Mouse (Mus musculus) CD4-positive, CD25-positive, alpha-beta regulatory T cell, adult 2 months (primary cell): Measurements from ENCODE around the gene Lbx2.
A peak's percentile ranks its signal among the peaks of the same experiment; 100 is the strongest.

Experiments used
- DNase-seq: peaks from one replicate; pipeline ENCODE4 v3.0.0-alpha.2; 2012; ENCODE audit warnings: low read depth, low spot score

Lbx2 gene

DNA sequence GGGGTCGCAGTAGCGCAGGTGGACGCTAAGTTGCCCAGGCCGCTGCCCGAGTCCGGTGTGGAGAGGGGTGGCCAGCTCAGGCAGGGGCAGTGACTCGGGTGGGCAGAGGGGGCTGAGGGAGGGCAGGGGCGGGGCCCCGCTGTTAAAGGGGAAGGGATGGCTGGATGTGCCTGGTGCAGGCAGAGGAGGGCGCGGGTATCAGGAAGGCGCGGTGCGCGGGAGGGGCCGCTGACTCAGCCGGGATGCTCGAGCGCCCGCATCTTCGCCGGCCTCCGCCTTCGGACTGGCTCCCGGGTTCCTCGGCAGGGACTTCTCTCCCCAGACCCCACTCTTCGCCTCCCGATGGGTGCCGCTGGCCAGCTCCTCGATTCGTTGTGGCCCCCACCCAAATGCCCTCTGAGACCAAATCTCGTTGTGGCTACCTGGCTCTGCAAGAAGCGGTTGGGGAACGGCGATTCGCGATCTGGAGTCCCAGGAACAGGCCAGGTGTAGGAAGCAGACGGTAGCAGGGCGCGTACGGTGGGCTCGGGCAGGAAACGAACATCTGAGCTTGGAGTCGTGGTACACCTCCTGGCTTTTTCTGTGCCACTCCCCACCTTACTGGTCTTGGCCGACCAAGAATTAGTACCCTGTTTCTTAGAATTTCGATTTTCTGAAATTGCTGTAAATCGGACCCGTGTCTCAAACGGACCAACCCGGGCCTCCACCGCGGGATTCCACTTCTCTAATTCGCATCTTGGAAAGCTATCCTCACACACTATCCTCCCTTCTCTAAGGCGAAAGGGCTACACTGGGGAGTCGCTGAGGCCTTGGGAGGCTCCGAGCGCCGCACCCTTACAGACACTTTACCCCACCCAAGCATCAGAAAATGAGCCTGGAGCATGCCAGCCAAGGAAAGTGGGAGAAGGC lies 15.6 kb upstream of the Lbx2 start:
- DNase-seq = peak; percentile 47

DNA sequence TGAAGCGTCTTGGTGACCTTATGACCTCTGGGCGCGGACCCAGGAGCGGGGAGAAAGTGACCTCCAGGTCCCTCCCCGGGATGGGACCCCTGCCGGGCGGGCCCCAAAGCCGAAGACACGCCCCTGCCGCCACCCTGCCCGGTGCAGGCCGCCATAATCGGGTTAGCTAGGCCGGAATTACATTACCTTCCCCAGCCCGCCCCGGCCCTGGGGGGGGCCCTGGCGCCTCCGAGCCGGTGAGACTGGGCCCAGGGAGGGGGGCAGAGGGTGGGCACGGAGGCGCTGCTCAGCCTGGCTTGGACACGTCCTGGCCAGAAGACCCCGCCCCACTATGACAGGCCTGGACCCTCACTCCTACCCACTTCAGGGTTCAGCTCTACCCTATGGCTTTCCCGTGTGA lies 14.9 kb upstream of the Lbx2 start:
- DNase-seq = no peak

DNA sequence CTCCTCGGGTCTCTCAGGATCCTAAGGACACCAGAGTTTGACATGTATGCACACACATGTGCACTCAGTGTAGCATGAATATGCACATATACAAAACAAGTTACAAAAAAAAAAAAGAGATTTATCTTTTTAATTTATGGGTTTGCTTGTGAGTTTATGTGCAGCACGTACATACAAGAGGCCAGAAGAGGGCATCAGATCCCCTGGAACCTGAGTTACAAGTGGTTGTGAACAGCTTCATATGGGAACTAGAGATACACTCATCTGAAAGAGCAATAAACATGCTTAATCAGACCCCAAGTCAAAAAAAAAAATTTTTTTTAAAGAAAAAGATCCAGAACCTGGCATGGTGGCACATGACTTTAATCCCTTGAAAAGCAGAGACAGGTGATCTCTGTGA lies 11.2 kb upstream of the Lbx2 start:
- peak; percentile 71 for DNase-seq

DNA sequence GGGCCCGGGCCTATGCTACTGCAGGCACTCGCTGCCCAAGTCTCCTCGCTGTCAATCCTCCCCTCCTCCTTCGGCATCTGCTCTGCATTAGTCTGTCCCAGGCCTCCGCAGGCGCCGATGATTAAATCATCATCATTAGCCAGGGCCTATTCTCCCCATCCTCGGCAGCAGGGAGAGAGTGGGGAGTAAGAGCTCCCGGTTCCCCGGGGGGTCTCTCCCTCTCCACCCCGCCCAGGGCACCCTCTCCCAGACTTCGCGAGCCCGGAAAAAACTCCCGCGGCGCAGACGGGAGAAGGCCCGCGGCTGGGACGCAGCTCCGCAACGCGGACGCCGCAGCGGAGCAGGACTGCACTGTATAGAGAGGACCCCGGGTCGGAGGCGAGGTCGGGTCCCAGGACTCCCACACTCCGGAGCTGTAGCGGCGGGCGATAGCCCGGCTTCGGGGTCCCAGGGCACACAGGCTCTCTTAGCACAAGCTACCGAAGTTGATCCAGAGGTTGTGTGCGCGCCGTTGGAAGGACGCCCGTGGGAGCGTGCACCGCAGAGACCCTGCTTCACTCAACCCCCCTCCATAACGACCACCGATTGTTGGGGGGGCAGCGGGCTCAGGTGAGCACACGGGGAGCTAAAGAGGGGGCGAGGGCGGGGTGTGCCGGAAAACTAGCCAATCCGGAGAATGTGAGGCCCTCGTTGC lies 8.4 kb upstream of the Lbx2 start, which contains the start of gene Pcgf1:
Pcgf1 (plus strand) TSS at position 240 of the 694 bp plus-strand sequence.
- DNase-seq = peak; percentile 50

DNA sequence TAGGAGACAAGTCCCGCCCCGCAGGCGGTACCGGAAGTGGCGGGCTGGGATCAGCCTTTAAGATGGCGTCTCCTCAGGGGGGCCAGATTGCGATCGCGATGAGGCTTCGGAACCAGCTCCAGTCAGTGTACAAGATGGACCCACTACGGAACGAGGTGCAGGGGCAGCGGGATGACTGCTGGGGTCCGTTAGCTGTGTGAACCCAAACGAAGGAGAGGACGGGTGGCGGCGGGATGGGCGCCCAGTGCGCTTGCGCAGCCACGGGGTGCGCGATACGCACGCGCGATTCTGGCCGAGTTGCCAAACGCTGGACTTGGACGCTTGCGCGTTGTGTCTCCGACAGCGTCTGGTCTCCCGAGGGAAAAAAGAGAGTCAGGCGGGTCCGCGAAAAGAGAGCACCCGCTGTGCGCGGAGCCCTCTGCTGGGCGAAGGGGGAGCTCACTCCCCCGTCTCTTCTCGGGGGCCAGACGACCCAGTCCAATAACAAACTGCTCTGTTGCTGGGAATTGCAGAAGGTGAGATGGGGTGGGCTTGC lies 7.8 kb upstream of the Lbx2 start:
- peak; percentile 99 for DNase-seq

DNA sequence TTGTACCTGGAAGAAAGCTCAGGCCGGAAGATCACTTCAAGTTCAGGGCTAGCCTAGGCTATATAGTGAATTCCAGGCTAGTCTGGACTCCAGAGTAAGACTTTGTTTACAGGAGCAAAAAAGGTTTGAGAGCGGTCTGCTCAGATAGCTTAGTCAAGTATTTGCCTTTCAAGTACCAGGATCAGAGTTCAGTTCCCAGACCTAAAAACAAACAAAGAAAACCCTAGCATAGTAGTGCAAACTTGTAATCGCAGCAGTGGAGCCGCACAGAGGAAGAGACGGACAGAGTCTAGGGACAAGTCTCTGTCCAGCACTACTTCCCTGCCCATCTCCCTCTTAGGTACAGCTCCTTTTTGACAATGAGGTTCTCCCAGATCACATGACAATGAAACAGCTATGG lies 6.0 kb upstream of the Lbx2 start:
- DNase-seq = no peak

DNA sequence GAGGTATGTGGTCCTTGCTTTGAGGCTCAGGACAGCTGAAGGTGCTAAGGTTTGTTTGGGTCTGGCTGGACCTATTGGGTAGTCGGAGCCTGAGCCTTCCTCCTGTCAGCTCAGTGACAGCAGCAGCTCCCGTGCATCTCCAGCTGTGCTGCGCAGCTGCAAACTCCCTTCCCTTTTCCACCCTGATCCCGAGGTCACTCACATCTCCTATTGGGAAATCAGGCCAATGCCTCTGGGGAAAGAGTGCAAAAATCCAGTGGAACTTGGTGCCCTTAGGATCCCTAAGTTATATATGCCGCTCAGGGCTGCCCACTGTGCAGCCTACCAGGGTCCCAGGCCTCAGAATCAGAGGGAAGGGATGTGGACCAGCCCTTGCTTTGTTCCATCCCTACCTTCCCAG lies 2.7 kb upstream of the Lbx2 start:
- DNase-seq = no peak

DNA sequence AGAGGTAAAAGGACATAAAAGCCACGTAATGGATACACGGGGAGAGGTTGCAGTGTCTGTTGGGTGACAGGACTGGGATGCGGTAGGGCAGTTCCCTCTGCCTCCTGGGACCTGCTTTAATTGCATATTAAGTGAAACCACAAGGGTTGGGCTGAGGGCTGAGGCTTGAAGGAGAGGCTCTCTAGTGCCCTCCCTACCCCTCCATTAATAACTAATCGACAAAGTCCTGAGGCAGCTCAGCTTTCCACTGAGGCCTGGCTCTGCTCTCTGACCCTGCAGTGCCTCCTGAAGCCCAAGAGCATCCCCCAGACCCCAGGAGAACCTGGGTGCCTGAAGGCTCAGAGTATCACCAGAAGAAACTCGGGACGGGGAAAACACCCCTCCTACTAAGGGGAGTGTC lies 1.7 kb upstream of the Lbx2 start:
- no peak for DNase-seq

DNA sequence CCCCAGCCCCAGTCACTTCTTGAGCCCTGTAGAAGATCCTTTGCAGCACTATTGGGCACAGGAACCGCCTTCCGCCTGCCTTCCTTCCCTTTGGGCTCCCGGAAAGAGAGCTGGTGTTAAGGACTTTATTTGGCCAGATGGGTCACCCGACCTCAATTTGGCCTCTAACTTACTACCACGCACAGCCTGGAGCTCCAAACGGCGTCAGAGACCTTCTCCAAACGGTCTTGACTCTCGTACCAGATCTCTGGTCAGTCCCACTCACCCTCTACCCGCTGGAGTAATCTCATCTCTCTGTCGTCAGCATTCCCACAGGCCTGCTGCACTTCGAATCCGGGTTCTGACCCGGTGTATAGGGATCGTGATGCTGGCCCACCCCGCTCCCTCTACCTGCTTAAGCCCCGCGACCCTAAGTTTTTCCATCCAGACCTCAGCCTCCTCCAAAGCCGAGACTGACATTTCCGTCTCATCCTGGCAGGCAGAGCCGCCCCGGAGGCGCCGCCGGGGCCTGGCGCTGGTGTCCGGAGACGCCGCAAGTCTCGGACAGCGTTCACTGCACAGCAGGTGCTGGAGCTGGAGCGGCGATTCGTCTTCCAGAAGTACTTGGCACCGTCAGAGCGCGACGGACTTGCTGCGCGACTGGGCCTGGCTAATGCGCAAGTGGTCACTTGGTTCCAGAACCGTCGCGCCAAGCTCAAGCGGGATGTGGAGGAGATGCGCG lies 1.2 kb downstream of the Lbx2 start:
- DNase-seq = no peak

DNA sequence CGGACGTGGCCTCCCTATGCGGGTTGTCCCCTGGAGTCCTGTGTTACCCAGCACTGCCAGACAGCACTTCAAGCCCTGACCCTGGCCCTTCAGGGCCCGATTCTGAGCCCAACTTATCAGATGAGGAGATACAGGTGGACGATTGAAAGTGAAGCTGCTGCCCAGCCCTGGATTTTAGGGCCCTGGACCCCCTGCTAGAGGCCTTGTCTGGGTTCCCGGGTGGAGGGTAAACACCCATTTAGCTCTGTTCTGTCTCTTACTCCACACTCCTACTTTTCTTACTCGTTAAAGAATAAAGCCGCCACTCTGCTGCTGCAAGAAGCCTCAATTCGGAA lies 1.7 kb downstream of the Lbx2 start:
- DNase-seq = no peak

DNA sequence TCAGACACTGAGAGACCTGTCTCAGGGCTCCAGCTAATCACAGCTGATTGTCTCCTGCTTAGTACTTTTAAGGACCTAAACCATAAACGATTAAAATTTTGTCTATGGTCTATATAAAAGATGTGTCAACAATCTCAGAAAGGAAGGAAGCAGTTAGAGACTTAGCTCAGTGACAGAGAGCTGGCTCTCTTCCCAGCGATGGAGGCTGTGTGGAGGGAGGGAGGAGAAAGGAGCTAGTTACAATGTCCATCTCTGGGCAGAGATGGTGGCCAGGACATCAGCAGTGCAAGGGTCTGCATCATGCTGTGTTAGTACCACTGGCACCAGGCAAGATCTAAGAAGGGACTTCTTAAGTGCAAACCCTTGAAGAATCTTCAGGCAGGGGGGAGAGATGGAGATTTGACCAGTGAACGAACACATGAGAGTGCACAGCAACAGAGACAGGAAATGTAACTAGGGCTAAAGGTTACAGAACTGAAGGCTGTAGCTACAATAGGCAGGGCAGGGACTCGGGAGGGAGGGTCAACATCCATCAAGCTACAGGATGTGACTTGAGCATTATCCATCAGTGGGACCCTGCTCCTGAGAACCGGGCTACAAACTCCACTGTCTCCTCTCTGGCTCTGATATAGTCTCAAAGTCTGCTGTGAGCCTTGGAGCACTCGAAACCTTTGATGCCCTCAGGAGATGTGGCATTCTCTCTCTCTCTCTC lies 6.4 kb downstream of the Lbx2 start:
- no peak for DNase-seq

DNA sequence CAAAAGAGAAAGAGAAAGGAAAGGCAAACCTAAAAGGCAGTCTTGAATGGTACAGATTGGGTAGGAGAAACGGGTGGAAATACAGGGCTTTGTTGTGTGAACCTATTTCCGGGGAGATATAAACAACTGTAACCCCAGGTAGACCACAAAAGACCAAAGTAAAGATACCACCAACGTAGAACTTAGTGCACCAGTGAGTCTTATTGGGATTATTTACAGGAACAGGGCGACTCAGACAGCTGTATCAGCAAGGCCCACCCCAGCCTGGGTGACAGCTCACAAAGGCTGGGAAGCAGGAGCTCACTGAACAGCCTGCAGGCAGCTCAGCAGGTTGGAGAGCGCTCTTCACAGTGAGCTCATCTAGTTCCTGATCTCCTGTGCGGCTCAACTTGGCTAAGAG lies 9.8 kb downstream of the Lbx2 start:
- DNase-seq = peak; percentile 72

DNA sequence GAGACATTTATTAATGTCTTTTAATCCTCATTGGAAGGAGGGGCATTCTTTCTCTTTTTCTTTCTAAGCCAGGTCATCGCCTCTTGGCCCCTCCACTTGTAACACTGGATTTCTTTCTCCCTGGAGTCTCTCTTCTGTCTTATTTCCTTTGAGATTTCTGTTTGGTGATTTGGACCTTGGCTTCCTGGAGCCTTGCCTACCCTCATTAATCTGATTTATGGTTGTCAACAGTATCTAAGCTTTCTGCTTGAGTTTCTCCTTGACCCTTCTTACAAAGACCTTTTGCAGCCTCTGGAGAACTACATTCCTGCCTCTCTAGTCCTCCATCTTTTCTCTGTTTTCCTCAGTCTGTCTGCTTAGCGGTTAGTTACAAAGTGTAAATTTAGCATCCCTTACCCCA lies 12.2 kb downstream of the Lbx2 start:
- DNase-seq = no peak

DNA sequence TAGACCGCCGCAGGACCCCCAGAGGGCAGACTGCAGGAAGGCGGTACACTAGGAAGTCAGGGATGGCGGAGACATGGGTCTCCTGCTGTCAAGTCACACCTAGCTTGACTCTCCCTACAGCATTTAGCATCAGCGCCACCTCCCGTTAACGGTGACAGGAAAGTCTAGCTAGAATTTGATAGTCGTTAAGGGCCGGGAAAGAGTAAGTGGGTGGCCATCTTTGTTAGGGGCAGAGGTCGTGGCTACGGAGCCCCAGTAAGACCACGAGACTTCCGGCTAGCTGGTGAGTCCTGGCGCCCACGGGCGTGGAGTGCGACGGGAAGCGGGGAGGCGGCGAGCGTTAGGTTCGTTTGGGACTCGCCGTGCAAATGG lies 15.1 kb downstream of the Lbx2 start, which contains the start of the genes Ccdc142 and Gm42688:
Ccdc142 (plus strand) TSS at position 286 of the 372 bp plus-strand sequence.
Gm42688 (plus strand) TSS at position 302 of the 372 bp plus-strand sequence.
- DNase-seq = peak; percentile 93

DNA sequence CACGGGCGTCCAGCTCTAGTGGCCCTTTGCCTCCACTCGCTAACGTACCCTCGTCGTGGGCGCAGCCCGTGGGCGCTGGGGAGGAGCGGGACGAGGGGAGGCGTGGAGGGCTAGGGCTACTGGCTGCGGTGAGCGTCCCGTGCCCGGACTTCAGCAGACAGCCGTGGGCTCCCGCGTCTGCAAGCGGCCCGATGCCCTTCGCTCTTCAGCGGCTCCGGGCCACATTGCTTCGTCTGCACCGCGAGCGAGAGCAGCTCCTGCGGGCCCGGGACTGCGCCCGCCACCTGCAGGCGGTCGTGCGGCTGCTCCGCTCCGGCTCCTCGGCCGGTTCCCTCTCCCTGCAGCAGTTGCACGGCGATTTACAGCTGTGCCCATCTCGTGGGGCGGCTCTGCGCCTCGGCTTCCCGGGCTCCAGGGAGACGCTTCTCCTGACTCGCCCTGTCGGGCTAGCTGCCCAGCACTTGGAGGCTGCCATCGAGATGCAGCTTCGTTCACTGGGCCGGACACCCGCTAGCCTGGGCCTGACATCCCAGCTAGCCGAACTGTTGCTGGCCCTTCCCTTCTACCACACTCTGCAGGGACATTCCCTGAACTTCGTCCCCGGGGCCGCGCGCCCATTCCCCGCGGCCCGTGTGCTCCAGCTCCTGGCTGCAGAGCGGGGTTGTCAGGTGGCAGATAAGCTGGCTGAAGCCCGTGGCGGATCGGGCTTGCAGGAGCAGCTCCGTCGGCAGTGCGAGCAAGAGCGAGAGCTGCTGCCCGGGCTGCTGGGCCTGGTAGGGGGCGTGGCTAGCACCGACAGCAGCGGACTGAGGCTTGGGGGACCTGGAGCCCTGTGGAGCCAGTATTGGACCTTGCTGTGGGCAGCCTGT lies 15.8 kb downstream of the Lbx2 start:
- DNase-seq = peak; percentile 87

DNA sequence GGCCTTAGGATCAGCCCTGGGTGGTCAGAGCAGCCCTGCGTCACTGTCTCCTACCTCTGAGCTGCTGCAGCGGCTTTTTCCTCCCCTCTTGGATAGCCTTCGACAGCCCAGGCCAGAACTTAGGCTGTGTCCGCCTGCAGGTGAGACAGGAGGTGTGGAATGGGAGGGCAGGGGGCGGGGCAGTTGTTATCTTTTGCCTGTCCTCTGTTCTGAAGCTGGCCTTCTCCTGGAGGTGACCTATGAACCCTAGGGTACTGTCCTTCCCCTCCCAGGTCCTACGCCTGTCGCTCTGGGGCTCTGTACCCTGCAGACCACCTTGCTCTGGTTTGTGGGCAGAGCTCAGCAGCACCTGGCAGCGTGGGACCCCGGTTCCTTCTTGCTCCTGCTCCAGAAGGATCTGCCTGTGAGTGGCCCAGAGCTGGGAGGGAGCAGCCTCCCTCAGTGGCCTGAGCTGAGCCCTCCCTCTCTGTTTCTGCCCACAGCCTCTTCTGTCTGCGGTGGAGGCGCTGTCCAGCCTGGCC lies 17.0 kb downstream of the Lbx2 start:
- no peak for DNase-seq

DNA sequence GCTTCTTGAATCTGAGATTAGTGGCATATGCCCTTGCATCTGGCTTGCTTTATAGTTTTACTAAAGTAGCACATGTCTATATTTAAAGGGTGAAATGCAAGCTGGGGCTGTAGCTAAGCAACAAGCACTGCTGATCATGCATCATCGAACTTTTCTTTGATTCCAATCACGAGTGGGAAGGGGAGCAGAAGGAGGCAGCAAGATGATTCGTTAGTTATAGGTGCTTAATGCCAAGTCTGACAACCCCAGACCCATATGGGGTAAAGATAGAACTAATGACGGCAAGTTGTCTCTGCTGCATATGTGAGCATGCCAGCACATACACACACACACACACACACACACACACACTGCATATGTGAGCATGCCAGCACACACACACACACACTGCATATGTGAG lies 18.0 kb downstream of the Lbx2 start:
- DNase-seq = no peak

DNA sequence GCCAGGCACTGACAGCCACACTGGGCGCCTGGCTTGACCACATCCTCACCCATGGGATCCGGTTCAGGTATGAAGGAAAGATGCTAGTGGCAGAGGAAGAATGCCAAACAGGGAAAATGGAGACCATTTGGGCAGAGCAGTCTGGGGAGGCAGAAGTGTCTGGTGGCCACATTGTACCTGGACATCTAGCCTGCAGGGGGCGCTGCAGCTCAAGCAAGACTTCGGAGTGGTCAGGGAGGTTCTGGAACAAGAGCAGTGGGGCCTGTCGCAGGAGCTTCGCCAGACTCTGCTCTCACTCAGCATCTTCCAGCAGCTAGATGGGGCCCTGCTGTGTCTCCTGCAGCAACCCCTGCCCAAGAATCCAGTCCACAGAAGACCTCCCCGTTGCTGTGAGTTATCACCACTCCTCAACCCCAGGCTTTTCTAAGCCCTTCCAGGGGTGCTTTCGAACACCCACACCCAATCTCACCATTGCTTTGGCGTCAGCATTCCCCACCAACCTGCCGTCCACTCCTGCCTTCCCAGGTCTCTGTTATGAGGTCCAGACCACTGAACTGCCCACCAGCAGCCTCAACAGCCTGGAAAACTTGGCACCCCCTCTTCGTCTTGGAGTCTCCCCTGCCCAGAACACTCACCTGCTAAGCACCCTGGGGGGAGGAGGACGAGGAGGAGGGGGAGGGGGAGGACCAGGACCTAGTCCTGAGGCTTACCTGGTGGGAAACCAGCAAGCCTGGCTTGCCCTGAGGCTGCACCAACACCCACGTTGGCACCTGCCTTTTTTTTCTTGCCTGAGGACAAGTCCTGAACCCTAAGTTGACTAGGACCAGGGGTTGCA lies 21.6 kb downstream of the Lbx2 start:
- DNase-seq = peak; percentile 89
